Mouse (Mus musculus) liver, postnatal 0 days (tissue): ENCODE data around the gene Plxdc2.

Experiments used
- CTCF ChIP-seq: sonication (generic); IDR thresholded peaks from 2 replicates; pipeline ENCODE4 v1.5.1; 2016; ENCODE audit warnings: antibody characterized with exemption, low read depth
- EP300 ChIP-seq: IDR thresholded peaks from 2 replicates; pipeline ENCODE4 v1.6.1; 2016; ENCODE audit warnings: antibody characterized with exemption, low read depth, mild to moderate bottlenecking

DNA sequence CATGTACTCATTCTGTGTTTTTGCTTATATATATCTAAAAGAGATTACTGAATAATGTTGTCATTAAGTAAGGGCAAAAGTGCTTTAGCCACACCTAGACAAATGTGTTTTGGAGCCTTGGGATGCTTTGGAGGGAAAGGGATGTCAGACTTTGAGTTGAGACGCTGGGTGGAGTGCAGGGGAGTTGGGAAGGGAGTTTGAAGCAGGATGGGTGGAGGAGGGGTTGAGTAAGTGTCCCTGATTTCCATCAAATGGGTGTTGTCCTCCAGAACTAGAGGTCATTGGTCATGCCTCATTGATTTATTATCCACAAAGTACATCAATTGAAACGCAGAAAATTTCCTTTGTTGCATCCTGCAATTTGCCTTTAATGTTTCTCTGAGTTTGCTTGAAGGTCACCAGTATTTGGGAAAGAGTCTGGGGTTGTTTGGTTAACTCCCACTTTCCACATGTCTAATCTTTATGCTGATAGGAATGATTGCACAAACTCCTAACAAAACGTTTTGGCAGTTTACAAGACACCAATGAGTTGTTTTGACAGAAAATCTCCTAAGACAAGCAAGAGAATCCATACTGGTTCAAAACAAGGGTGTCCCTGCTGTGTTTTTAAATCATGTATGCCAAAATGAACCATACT lies 58.4 kb downstream of the Plxdc2 start:
- TF ChIP-seq EP300, result no peak
- TF ChIP-seq CTCF, result no peak
